ENCODE assay signal across 8 mouse cellular contexts in the genomic region with DNA sequence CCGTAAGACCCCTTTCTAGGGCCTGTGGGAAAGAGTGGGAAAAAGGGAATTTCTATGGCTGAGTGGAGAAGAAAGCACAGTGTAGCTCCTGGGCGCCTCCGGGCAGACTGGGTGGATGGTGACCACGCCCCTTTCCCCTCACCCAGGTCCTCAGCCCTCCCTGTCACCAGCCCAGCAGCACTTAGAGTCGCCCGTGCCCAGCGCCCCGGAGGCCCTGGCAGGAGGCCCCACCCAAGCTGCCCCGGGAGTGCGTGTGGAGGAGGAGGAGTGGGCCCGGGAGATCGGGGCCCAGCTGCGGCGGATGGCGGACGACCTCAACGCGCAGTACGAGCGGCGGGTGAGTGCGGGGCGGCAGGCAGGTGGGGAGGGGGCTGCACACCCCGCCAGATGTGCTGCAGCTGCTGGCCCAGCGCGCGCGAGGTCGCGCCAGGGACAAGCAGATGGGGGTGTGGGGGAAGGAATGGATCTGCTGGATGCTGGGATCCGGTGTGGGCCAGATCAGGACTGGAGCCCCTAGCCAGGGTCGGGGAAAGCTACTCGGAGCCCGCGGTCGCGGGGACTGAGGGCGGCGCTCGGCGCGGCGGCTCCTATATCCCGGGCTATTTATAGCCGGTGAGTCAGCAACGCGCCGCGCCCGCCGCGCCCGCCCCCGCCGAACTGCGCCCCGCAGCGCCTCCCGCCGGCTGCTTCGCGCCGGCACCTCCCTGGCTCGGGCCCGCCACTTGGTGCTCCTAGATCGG. TPM values are rescaled to one million over a fixed set of nuclear protein-coding genes. Genes with fewer than 3 reads are reported as not detected.
DNase-seq lines count a peak whose midpoint lies in the region; ATAC-seq and TF ChIP-seq lines count a peak whose summit lies in the region.

No protein-coding gene starts in this region.

- peaks cover 5% of the 10 kb centered on the region; the same call in 1 of the 2 replicates for H3K9me3 ChIP-seq in midbrain, embryonic 10.5 days (replicated peaks)

- H3K4me1 ChIP-seq in cortical plate, adult 2 months (ENCODE audit: control insufficient read depth, insufficient read depth, low read length), result peaks cover 5% of the 10 kb centered on the region; the same call in 1 of the 2 replicates
- H3K4me1 ChIP-seq in midbrain, embryonic 10.5 days, result peaks cover 66% of the 10 kb centered on the region

- H3K36me3 ChIP-seq in midbrain, embryonic 10.5 days, result peaks cover 19% of the 10 kb centered on the region

- H3K27ac ChIP-seq in cortical plate, adult 2 months (ENCODE audit: insufficient read depth, low read length), result peak overlapping the region; percentile 100
- H3K27ac ChIP-seq in midbrain, embryonic 10.5 days (replicated peaks), result peak overlapping the region; percentile 99

- ATAC-seq in inflammation-experienced regulatory T-cells, adult 6 months, result peak; percentile 38

- under 1% methylated on average over 65 of the region's 66 CpGs for WGBS in midbrain, embryonic 10.5 days

- intact Hi-C loops in gastrocnemius, postnatal 14 days (cut with DNase I; ENCODE audit: low total_unique reads), result no loop called here
- intact Hi-C loops in left cerebral cortex, postnatal 4 days (cut with DNase I), result no loop called here

- peak; percentile 84 to 90 for DNase-seq in adrenal gland, adult 18-20 months (ENCODE audit: low spot score in 2 of 2)
- peak; percentile 88 for DNase-seq in gastrocnemius, postnatal 14 days
- peak; percentile 72 for DNase-seq in left cerebral cortex, postnatal 4 days
- DNase-seq in midbrain, embryonic 10.5 days (ENCODE audit: low spot score), result peak; percentile 83
- DNase-seq in right cerebral cortex, postnatal 36 days (ENCODE audit: low spot score in 2 of 2), result peak; percentile 57 to 67
- DNase-seq in yolk sac, embryonic 10.5 days (ENCODE audit: low spot score), result peak; percentile 59

- peak; percentile 90 for TF ChIP-seq POLR2A in cortical plate, adult 2 months (IDR thresholded peaks at IDR 0.05; ENCODE audit: extremely low read depth, insufficient read depth, low read length)

- H3K27me3 ChIP-seq in midbrain, embryonic 10.5 days (ENCODE audit: low read depth, poor library complexity, severe bottlenecking), result peaks cover 12% of the 10 kb centered on the region; the same call in 1 of the 2 replicates

- H3K4me3 ChIP-seq in cortical plate, adult 2 months (ENCODE audit: insufficient read depth, low read length), result peak overlapping the region; percentile 98
- peak overlapping the region; percentile 95 for H3K4me3 ChIP-seq in midbrain, embryonic 10.5 days

- no peak for TF ChIP-seq CTCF in cortical plate, adult 2 months (IDR thresholded peaks at IDR 0.05; ENCODE audit: extremely low read depth, insufficient read depth, low read length)

RNA-seq across cellular contexts. Expression of a gene that starts 5.5 kb away (rescaled TPM):
- 1 to 10 TPM; 5.2 to 6.0 TPM for total RNA-seq in adrenal gland, adult 18-20 months (2021)
- polyA plus RNA-seq in cortical plate, adult 2 months (2012; rRNA removed), result 8.1 and 11.2 TPM in 2 replicates
- 1 to 10 TPM; 3.6 to 5.1 TPM for total RNA-seq in gastrocnemius, postnatal 14 days (2021)
- 1 to 10 TPM in 2 of 3 experiments, under 1 TPM in 1; 0.42 to 1.5 (median 1.2) TPM for polyA plus RNA-seq in inflammation-experienced regulatory T-cells, adult 6 months (2017; shearing (Covaris generic))
- total RNA-seq in left cerebral cortex, postnatal 4 days (2021), result 10 to 100 TPM; 45.7 to 51.8 TPM
- 14.4 and 17.1 TPM in 2 replicates for polyA plus RNA-seq in midbrain, embryonic 10.5 days (2016; fragmentation: Nextera tagmentation; extraction: Ambion mirVana)

RNA-seq across cellular contexts. Expression of a gene that starts 27.1 kb away (rescaled TPM):
- 10 to 100 TPM; 52.2 to 59.2 TPM for total RNA-seq in adrenal gland, adult 18-20 months (2021)
- 68.9 and 79.1 TPM in 2 replicates for polyA plus RNA-seq in cortical plate, adult 2 months (2012; rRNA removed)
- total RNA-seq in gastrocnemius, postnatal 14 days (2021), result 10 to 100 TPM; 30.1 to 32.8 TPM
- 10 to 100 TPM; 10.6 to 16.3 (median 11.5) TPM for polyA plus RNA-seq in inflammation-experienced regulatory T-cells, adult 6 months (2017; shearing (Covaris generic))
- total RNA-seq in left cerebral cortex, postnatal 4 days (2021), result 10 to 100 TPM; 86.2 to 91.5 TPM
- polyA plus RNA-seq in midbrain, embryonic 10.5 days (2016; fragmentation: Nextera tagmentation; extraction: Ambion mirVana), result 24.6 and 34.1 TPM in 2 replicates

RNA-seq across cellular contexts. Expression of a gene that starts 40.2 kb away (rescaled TPM):
- 10 to 100 TPM; 21.1 to 21.8 TPM for total RNA-seq in adrenal gland, adult 18-20 months (2021)
- polyA plus RNA-seq in cortical plate, adult 2 months (2012; rRNA removed), result 49.8 and 53.2 TPM in 2 replicates
- total RNA-seq in gastrocnemius, postnatal 14 days (2021), result 10 to 100 TPM; 11.1 to 12.4 TPM
- 1 to 10 TPM in 2 of 3 experiments, under 1 TPM in 1; 0.96 to 2.4 (median 2.3) TPM for polyA plus RNA-seq in inflammation-experienced regulatory T-cells, adult 6 months (2017; shearing (Covaris generic))
- total RNA-seq in left cerebral cortex, postnatal 4 days (2021), result 10 to 100 TPM; 42.8 to 46.5 TPM
- 6.3 and 10.0 TPM in 2 replicates for polyA plus RNA-seq in midbrain, embryonic 10.5 days (2016; fragmentation: Nextera tagmentation; extraction: Ambion mirVana)

RNA-seq across cellular contexts. Expression of a gene that starts 54.3 kb away (rescaled TPM):
- 10 to 100 TPM in 1 of 2 experiments, 1 to 10 TPM in 1; 7.0 to 13.1 TPM for total RNA-seq in adrenal gland, adult 18-20 months (2021)
- 1.5 and 2.0 TPM in 2 replicates for polyA plus RNA-seq in cortical plate, adult 2 months (2012; rRNA removed)
- total RNA-seq in gastrocnemius, postnatal 14 days (2021), result 1 to 10 TPM; 2.6 to 3.1 TPM
- under 1 TPM in 1 of 3 experiments, not detected in 2; 0.21 TPM for polyA plus RNA-seq in inflammation-experienced regulatory T-cells, adult 6 months (2017; shearing (Covaris generic))
- 1 to 10 TPM in 1 of 2 experiments, under 1 TPM in 1; 0.97 to 1.8 TPM for total RNA-seq in left cerebral cortex, postnatal 4 days (2021)
- 0.86 and 1.4 TPM in 2 replicates for polyA plus RNA-seq in midbrain, embryonic 10.5 days (2016; fragmentation: Nextera tagmentation; extraction: Ambion mirVana)

Comparison
In these comparisons a context has a peak if more than half of its experiments do, and no peak if none do; other contexts are left out.
1. Peak in every context shown above with its lines: DNase-seq, ATAC-seq, H3K4me3 ChIP-seq and H3K27ac ChIP-seq.
2. RNA of a gene that starts 5.5 kb away (total RNA-seq): 45.7 to 51.8 TPM in left cerebral cortex, postnatal 4 days; 5.2 to 6.0 TPM in adrenal gland, adult 18-20 months and 3.6 to 5.1 TPM in gastrocnemius, postnatal 14 days; every median in the first group is over 4 times any median in the second.